Mouse (Mus musculus) embryonic stem cell, embryonic (primary cell): Measurements from ENCODE around the gene Igsf11.

ENCODE experiments used
- CTCF ChIA-PET, 4 experiments: fragments of 300-600 bp in 2 of 4; fragments of 350-600 bp in 2 of 4; sonication (Branson Sonifier 250); formaldehyde crosslinking; loops; one replicate each; lab custom pipeline; 2022; ENCODE audit warnings: inconsistent platforms in 2 of 4; lab: Charles Lee
- POLR2A ChIA-PET, 4 experiments: fragments of 300-600 bp in 2 of 4; fragments of 350-600 bp in 2 of 4; sonication (Branson Sonifier 250); formaldehyde crosslinking; loops; one replicate each; lab custom pipeline; 2022; ENCODE audit warnings: antibody characterized with exemption in 4 of 4, inconsistent platforms in 1 of 4; lab: Charles Lee

The Igsf11 gene

GRCm38 (mm10) chr16:38920488-38920887, 28.0 kb downstream of the Igsf11 start:
- CTCF ChIA-PET: interaction anchor here in 2 of 4 experiments (1.2 kb wide), 2 partner anchors 18 kb away, joined by 3 read pairs; no protein-coding TSS in a partner anchor
- POLR2A ChIA-PET: no interaction called here

GRCm38 (mm10) chr16:38924940-38925339, 32.5 kb downstream of the Igsf11 start:
- CTCF ChIA-PET: no interaction called here
- POLR2A ChIA-PET: no interaction called here

GRCm38 (mm10) chr16:38928760-38929159, 36.3 kb downstream of the Igsf11 start:
- ChIA-PET POLR2A (no interaction called here), CTCF (interaction anchor here in 1 of 4 experiments (1.1 kb wide), 1 partner anchor 56 kb away, joined by 4 read pairs; no protein-coding TSS in a partner anchor)

DNA sequence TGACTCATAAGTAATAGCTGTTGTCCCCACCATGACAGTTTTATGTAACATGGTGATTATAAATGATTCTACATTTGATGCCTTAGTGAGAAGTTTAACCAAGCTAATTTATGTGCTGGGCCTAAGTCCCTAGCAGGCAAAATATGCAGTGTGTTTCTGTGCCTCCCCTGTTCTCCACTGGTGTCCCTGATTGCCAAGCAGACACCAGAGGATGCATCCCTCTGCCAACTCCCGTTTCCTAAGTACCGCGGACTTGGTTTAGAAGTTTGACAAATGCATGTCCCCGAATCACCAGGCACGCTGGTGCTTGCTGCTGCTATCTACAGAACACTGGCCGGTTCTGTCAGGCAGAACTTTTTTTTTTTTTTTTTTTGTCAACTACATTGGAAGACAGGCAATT, 39.0 kb downstream of the Igsf11 start:
- CTCF ChIA-PET: no interaction called here
- POLR2A ChIA-PET: no interaction called here

DNA sequence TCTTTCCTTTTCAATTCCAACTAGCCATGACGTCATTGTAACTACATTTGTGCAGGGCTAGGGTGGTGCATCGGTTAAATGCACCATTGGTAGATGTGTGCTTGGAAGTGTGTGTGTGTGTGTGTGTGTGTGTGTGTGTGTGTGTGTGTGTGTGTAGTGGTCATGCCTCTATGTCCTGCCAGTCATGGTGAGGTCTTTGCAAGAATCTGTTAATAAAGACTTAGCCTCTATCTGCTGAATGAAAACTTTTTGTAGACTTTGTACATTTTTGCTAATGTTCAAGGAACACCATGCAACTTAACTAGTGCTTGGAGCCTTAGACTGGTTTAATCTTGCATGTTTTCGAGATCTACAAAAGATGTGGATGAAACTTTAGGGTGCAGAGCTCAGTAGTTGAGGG, 48.3 kb downstream of the Igsf11 start:
- POLR2A ChIA-PET: no interaction called here
- CTCF ChIA-PET: no interaction called here

DNA sequence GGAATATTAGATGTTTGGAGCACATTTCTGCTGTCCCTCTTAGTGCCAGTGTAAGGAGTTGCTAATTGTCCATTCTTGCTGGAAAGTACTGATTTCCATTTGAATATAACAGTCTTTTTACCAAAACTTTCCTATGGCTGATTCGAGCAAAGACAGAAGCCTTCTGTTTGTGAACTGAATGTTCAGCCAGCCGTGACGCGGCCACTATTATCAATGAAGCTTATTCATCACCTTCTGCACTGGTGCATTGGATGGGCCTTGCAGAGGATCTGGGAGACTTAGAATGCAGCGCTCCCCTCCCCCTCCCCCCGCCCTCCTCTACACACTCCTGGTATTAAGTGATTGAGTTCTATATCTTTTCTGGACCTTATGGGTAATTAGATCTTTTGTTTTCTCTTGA, 48.8 kb downstream of the Igsf11 start:
- ChIA-PET POLR2A (no interaction called here), CTCF (no interaction called here)

DNA sequence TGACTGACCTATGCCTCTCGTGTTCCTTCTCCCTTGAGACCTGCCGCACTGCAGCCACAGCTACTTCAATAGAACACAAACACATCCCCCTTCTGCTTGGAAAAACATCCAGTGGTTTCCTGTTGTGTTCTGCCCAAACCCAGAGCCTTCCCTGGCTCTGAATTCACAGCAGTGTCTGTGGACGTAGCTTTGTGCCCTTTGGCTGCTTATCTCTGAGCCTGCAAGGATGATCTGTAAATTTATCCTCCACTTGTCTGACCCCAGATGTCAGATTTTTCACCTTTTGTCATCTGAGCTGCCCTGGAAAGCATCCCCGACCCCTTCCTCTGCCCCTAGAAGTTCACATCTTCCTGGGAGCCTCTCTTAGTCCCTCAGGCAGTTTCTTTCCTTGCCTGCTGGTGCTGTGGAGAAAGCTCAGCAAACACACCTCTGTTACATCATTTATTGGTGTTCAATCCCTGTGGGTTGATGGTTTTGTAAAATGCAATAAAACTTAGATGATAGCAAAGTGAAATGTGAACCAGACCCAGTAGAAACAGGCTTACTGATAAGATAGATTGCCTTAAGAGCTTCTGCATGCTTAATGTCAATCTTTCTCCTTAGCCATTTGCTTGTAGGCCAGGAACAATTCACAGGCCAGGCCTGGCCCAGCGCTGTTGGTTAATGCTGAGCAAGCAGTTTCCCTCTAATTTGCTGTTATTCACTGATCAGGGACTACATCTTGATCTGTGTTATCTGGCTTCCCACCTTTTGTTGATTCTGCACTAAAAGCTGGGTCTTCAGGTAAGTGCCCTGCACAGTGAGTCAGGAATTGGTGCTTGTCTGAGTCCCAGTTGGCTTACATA, 51.5 kb downstream of the Igsf11 start:
- POLR2A ChIA-PET: interaction anchor here in 1 of 4 experiments (1.1 to 1.3 kb wide), 2 partner anchors 9 to 25 kb away, joined by 3 to 4 read pairs; no protein-coding TSS in a partner anchor
- CTCF ChIA-PET: interaction anchor here in 2 of 4 experiments (0.6 to 1.2 kb wide), 3 partner anchors 11 to 109 kb away, joined by 3 read pairs; no protein-coding TSS in a partner anchor

DNA sequence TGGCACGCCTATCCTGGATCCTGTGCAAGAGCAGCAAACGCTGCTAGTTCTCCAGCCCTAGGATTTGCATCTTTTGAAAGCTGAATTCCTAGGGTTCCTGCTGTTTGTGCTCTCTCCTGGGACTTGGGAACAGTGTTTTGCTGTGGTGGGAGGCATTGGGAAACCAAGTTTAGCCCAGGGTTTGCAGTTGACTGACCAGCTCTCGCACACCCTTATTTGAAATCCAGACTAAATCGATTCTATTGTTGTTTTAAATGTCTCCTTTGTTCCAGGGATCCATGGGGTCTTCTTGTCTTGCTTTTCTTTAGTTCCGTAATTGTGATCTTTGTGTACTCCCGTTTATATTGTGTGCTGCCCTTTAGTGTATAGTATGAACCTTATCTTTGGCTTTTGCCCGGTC, 52.6 kb downstream of the Igsf11 start:
- POLR2A ChIA-PET: interaction anchor here in 2 of 4 experiments (0.5 to 1.6 kb wide), 2 partner anchors 43 kb away, joined by 3 to 4 read pairs; no protein-coding TSS in a partner anchor

GRCm38 (mm10) chr16:38945581-38945981, 53.1 kb downstream of the Igsf11 start:
- POLR2A ChIA-PET: interaction anchor here in 1 of 4 experiments (0.6 to 1.6 kb wide), 2 partner anchors 16 to 44 kb away, joined by 4 to 8 read pairs; no protein-coding TSS in a partner anchor

More for the DNA sequence above, 52.6 kb downstream of the Igsf11 start:
- CTCF ChIA-PET: no interaction called here

DNA sequence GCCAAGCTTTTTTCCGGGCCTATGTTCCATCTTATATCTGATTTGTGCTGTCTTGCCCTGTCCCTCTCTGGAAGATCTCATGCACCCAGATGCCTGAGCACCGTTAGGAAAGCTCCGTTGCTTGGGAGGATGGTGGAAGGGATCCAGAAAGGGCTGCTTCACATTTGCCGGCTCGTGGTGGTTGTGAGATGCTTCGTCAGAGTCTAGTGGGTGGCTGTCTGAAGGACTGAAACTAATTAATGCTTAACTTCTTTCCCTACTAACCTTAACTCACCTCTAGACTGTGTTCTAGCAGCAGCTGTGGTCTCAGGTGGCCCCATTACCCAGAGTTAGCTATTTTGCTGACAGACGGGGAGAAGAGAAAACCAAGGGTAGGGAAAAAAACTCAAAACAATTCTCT, 54.0 kb downstream of the Igsf11 start:
- CTCF ChIA-PET: interaction anchor here in 1 of 4 experiments (2.1 kb wide), 1 partner anchor 44 kb away, joined by 5 read pairs; no protein-coding TSS in a partner anchor
- POLR2A ChIA-PET: interaction anchor here in 1 of 4 experiments (1.6 kb wide), 1 partner anchor 44 kb away, joined by 4 read pairs; no protein-coding TSS in a partner anchor

More at GRCm38 (mm10) chr16:38945581-38945981, 53.1 kb downstream of the Igsf11 start:
- CTCF ChIA-PET: interaction anchor here in 1 of 4 experiments (0.6 kb wide), 1 partner anchor 189 kb away, joined by 18 read pairs; no protein-coding TSS in a partner anchor

DNA sequence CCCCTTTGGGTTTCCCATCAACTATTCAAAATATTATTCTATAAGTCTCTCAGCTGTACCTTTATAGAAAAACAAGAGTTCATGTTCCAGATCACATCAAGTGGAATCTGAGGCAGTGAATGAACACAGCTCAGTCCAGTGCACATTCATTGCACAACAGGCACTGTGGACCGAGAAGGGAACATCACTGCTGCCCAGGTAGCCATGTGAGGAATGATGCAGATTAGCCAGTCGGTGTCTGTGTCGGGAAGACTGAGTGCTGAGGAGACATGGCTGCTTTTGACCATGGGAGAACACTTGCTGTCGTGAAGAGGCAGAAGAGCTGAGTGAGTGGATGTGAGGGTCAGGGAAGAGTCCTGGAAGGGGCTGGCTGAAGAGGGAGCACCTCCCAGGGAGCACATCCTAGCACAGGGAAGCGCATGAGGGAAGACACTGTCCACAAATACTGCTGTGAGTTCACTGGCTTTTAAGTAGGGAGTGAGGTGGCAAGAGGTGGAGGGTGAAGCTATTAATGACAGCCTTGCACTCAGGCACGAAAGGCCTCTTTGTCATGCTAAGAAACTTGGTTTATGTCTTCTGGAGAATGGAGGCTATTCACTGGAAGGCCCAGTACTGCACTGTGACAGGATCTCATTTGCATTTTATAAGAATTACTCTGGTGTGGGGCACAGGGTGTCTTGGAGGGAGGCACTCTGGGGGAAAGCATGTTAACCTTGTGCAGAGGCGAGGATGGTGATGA, 54.8 kb downstream of the Igsf11 start:
- ChIA-PET POLR2A (no interaction called here), CTCF (interaction anchor here in 1 of 4 experiments (2.1 kb wide), 1 partner anchor 45 kb away, joined by 5 read pairs; no protein-coding TSS in a partner anchor)

- ChIA-PET POLR2A (no interaction called here), CTCF (interaction anchor here in 1 of 4 experiments (2.1 kb wide), 1 partner anchor 46 kb away, joined by 5 read pairs; no protein-coding TSS in a partner anchor)
Observed at GRCm38 (mm10) chr16:38948441-38948840, 56.0 kb downstream of the Igsf11 start.

GRCm38 (mm10) chr16:38952881-38953280, 60.4 kb downstream of the Igsf11 start:
- ChIA-PET POLR2A (no interaction called here), CTCF (no interaction called here)

GRCm38 (mm10) chr16:38953821-38954220, 61.4 kb downstream of the Igsf11 start:
- CTCF ChIA-PET: no interaction called here
- POLR2A ChIA-PET: no interaction called here

- ChIA-PET CTCF (no interaction called here), POLR2A (no interaction called here)
Observed at GRCm38 (mm10) chr16:38954501-38955288, 62.2 kb downstream of the Igsf11 start.

DNA sequence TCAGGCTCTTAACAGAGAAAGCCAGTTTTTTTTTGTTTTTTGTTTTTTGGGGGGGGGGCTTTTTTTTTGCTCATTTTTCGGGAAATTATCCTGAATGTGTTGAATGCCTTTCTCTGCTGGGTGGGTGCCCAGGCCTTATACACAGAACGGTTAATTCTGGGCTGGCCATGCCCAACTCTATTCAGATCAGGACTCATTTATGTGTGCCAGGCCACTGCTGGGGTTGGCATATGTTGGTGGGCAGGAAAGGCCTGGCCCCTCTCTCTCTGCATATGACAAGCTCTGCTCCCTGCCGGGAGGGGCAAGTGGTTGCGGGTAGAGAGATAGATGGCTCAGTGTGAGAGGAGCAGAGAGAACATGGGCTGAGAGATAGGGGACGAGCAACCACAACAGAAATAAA, 62.8 kb downstream of the Igsf11 start:
- ChIA-PET POLR2A (no interaction called here), CTCF (no interaction called here)

GRCm38 (mm10) chr16:38958801-38959200, 66.3 kb downstream of the Igsf11 start:
- ChIA-PET POLR2A (no interaction called here), CTCF (no interaction called here)

- POLR2A ChIA-PET: no interaction called here
Observed at GRCm38 (mm10) chr16:38960550-38960949, 68.1 kb downstream of the Igsf11 start.

GRCm38 (mm10) chr16:38961865-38962264, 69.4 kb downstream of the Igsf11 start:
- ChIA-PET POLR2A (no interaction called here), CTCF (no interaction called here)

More at GRCm38 (mm10) chr16:38960550-38960949, 68.1 kb downstream of the Igsf11 start:
- CTCF ChIA-PET: interaction anchor here in 1 of 4 experiments (1.0 kb wide), 1 partner anchor 58 kb away, joined by 3 read pairs; no protein-coding TSS in a partner anchor
